Mouse (Mus musculus) MN1 (cell line): ENCODE results near the gene Prkn.

Experiments used
- DNase-seq: peaks from one replicate; pipeline ENCODE4 v3.0.0-alpha.2; 2016; ENCODE audit warnings: low spot score

The Prkn gene

GRCm38 (mm10) chr17:11284246-11284645 is 444.1 kb downstream of the Prkn start:
- DNase-seq = no peak

- no peak for DNase-seq
These were observed 450.0 kb downstream of the Prkn start for GRCm38 (mm10) chr17:11290183-11290582.

GRCm38 (mm10) chr17:11303116-11303515 is 462.9 kb downstream of the Prkn start:
- DNase-seq = no peak

- no peak for DNase-seq
These were observed 469.7 kb downstream of the Prkn start for GRCm38 (mm10) chr17:11309843-11310242.

- DNase-seq = no peak
These were observed 474.0 kb downstream of the Prkn start for GRCm38 (mm10) chr17:11314163-11314562.

DNA sequence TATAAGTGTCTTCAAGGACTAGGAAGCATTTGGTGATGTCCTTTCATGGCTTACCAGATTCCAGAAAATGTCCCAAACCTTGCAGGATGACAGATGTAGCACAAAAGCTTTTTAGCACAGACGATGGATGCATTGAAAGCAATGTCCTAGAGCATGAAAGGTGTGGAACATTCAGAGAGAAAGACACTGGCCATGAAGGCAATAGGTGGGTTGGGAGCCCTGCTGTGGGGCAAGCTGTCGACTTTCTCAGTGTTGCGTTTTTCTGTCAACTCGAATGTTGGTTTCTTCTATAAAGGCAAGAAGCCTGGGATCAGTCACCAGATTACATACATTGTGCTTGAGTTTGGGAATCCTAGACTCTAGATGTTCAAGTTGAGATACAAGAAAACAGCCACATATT is 475.5 kb downstream of the Prkn start:
- no peak for DNase-seq

GRCm38 (mm10) chr17:11318946-11319345 is 478.8 kb downstream of the Prkn start:
- DNase-seq = no peak

- DNase-seq = no peak
These were observed 479.6 kb downstream of the Prkn start for GRCm38 (mm10) chr17:11319666-11320360.

GRCm38 (mm10) chr17:11332081-11332480 is 491.9 kb downstream of the Prkn start:
- DNase-seq = no peak

GRCm38 (mm10) chr17:11333741-11334140 is 493.6 kb downstream of the Prkn start:
- DNase-seq = no peak

DNA sequence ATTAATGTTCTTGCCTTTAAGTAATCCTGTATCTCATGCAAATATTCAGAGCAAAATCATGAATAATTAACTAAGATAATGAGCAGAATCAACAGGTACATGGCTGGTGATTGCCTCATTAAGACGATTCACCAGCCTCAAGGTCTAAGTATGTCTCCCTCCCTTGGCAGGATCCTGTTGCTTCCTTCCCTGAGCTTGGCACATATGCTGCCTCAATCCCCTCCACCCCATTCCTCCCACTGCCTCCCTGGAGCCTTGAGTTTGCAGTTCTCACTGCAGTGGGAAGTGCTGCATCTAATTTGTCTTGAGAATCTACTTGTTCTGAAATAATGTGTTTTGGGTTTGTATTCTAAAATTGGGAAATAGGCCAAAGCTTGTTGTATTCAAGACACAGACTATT is 496.0 kb downstream of the Prkn start:
- no peak for DNase-seq

DNA sequence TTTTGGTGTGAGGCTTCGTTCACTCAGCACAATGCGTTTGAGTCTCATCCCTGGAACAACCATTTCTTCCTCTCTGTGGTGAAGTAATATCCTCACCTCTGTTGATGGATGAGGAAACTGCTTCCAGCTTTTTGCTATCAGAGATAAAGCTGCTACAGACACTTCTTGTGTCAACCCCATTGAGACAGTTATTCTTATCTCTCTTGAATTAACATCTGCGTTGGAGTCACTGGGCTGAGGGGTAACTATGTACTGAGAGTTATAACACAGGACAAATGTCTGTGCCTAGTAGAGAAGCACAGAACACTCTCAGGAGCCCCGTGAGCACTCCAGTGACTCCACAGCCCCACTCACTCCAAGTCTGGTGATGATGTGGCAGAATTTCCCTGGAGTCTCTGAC is 500.2 kb downstream of the Prkn start:
- no peak for DNase-seq

DNA sequence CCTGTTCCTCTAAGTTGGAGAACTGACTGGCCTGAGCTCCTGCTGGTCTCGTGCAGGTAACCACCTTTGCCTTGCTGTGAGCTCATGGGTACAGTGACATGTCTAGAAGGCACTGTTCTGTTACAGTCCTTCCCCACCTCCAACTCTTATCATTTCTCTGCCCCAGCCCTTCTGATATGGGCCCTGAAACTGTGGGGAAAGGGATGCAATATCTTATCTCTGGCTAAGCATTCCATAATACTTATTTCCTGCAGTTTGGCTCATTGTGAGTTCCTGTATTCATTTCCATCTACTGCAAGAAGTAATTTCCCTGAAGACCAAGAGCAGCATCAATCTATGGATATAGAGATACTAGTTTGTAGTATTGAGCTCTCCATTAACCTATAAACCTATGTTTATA is 506.1 kb downstream of the Prkn start:
- no peak for DNase-seq

DNA sequence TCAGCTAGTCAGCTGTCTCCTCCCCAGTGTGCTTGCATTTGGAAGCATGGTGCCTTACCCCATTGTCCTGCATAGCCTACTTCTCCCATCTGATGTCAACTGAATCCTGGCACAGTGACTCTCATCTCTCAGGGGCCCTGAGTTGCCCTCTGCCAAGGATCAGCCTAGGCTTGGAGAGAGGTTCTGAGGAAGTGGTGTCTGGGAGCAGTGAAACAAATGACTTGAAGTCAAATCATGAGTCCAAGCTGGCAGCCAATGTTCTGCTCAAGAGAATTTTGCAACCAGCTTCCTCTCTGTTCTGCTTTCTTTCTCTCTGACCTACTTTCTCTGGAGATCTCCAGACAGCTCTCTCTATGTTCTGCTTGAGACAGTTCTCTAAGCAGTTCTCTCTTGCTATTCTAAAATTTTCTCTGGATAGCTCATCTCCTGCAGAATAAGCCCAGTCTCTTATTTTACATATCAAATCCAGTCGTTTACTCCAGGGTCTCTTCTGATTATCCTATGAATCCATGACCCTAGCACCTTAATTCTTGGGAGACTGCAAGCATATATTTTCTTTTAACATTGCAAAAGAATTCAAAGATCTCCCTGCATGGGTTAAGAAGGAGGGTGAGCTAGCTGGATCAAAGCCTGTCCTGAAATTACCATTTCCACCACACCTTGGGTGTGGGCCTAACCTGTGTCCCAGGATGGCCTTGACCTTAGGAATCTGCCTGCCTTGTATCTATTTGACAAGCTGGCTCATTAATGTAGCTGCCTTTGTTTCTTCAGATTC is 512.8 kb downstream of the Prkn start:
- DNase-seq = no peak

DNA sequence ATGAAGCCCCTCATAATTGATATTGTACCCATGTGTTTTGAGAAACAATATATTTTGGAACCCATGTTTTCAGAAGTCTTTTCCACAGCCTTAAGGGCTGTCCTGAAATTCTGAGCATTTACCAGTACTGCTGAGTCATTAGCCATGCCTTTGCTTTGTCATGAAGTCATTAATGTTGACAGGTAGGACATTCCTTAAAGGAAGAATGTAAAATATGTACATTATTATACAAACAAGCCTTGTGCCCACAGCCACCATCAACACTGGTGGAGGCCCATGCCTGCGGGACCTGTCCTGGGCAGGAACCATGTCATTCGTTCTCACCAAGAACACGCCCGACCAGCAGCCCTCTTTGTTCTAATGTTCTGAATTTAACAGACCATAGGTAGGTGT is 513.4 kb downstream of the Prkn start:
- no peak for DNase-seq

DNA sequence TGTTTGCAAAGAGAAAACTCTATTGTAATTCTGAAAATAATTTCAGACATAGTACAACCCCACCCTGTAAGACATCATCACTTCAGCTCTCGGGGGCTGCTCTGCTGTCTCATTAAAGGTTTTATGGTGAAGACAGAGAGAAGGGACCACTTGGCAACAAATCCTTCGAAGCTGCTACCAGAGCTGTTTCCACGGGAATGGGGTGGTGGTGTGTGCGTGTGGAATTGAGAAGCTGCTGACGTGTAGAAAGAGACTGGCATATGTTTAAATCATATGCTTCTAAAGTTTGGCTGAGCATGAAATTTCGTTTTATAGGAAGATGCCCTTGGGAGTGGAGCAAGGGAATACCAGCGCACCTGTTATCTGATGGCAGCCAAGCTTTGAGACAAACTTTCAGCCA is 514.2 kb downstream of the Prkn start:
- no peak for DNase-seq

DNA sequence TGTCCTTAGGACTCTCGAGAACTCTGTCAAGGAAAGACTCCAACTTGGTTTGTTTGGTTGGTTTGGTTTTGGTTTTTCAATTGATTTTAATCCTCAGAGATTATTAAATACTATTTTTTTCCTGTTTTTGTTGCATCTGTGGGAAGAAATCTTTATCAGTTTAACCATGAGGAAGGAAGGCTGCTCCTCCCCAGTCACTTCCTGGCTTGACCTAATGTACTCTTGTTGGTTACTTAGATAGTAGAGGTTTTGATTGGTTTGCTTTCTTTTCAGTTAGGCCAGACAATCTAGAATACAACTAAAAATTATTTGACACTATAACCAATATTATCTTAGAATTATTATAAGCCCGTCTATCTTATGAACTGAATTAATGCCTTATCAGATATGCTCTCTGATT is 535.3 kb downstream of the Prkn start:
- DNase-seq = no peak

- DNase-seq = no peak
These were observed 543.3 kb downstream of the Prkn start for GRCm38 (mm10) chr17:11383364-11383962.

DNA sequence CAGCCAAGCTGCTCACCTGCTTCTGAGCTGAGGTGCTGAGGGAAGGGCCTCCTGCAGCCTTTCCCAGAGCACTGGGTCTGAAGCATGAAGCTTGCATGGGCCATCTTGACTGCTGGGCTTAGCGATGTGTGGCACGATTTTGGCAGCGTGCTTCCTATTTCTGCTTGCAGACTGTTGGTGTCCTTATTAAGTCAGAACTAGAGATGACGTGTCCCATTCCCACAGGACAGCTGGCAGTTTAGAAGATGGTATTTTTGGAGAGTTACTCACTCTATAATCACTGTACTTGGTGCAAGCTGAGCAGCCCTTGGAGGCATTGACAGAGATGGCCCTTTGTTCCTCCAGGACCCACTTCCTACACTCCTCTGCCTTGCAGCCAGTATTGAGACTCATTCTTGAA is 545.1 kb downstream of the Prkn start:
- peak; percentile 6 for DNase-seq

- peak; percentile 9 for DNase-seq
These were observed 552.6 kb downstream of the Prkn start for GRCm38 (mm10) chr17:11392622-11393294.

GRCm38 (mm10) chr17:11394607-11395006 is 554.4 kb downstream of the Prkn start:
- no peak for DNase-seq

DNA sequence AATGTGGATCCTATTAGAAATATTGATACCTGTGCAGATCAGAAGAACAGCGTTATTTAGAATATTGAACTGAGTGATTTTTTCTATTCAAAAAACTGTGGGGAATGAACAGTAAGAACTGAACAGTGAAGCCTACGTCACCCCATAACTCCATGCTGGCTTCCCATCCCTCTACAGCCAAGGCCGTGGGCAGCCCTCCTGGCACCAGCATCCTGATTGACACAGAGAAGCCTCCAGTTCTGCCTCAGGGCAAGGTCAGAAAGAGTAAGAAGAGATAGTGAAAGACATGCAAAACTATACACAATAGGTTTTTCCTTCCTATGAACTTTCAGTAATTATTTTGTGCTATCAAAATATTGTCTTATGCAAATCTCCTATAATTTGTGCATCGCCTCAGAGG is 557.5 kb downstream of the Prkn start:
- DNase-seq = no peak
